Mouse (Mus musculus): ENCODE results near the gene Olfr339. TPM values are rescaled to one million over a fixed set of nuclear protein-coding genes. Genes with fewer than 3 reads are reported as not detected.

Gene Olfr339
- polyA plus RNA-seq (2014; fragmentation: Illumina TruSeq; extraction: RNeasy Lipid Tissue Mini Kit (QIAGEN cat#74804); ENCODE audit: insufficient read depth, low read depth, low replicate concordance), result not detected

GRCm38 (mm10) chr2:36418647-36419046, at the start of gene Olfr339:
Olfr339 (plus strand) TSS chr2:36418947.

GRCm38 (mm10) chr2:36373219-36373618, 45.5 kb upstream of the Olfr339 start, which contains the start of gene Olfr338:
Olfr338 (plus strand) TSS chr2:36373519.

GRCm38 (mm10) chr2:36452287-36452686, 33.5 kb downstream of the Olfr339 start, which contains the start of gene Olfr340:
Olfr340 (plus strand) TSS chr2:36452587.

Other genes starting within 250 kb of the Olfr339 start
- 25.0 TPM for gene Ptgs1, start 188.5 kb upstream of the Olfr339 start, polyA plus RNA-seq (2014; fragmentation: Illumina TruSeq; extraction: RNeasy Lipid Tissue Mini Kit (QIAGEN cat#74804); ENCODE audit: insufficient read depth, low read depth, low replicate concordance)
- gene Olfr338, start 45.4 kb upstream of the Olfr339 start, polyA plus RNA-seq (2014; fragmentation: Illumina TruSeq; extraction: RNeasy Lipid Tissue Mini Kit (QIAGEN cat#74804); ENCODE audit: insufficient read depth, low read depth, low replicate concordance), result not detected
- gene Olfr340, start 33.6 kb downstream of the Olfr339 start, polyA plus RNA-seq (2014; fragmentation: Illumina TruSeq; extraction: RNeasy Lipid Tissue Mini Kit (QIAGEN cat#74804); ENCODE audit: insufficient read depth, low read depth, low replicate concordance), result not detected
- not detected for gene Olfr341, start 63.5 kb downstream of the Olfr339 start, polyA plus RNA-seq (2014; fragmentation: Illumina TruSeq; extraction: RNeasy Lipid Tissue Mini Kit (QIAGEN cat#74804); ENCODE audit: insufficient read depth, low read depth, low replicate concordance)
- not detected for gene Olfr342, start 106.1 kb downstream of the Olfr339 start, polyA plus RNA-seq (2014; fragmentation: Illumina TruSeq; extraction: RNeasy Lipid Tissue Mini Kit (QIAGEN cat#74804); ENCODE audit: insufficient read depth, low read depth, low replicate concordance)
- not detected for gene Olfr344, start 147.7 kb downstream of the Olfr339 start, polyA plus RNA-seq (2014; fragmentation: Illumina TruSeq; extraction: RNeasy Lipid Tissue Mini Kit (QIAGEN cat#74804); ENCODE audit: insufficient read depth, low read depth, low replicate concordance)
- gene Olfr345, start 221.1 kb downstream of the Olfr339 start, polyA plus RNA-seq (2014; fragmentation: Illumina TruSeq; extraction: RNeasy Lipid Tissue Mini Kit (QIAGEN cat#74804); ENCODE audit: insufficient read depth, low read depth, low replicate concordance), result not detected

Data from lung, adult 10 weeks (tissue).